23 mouse cellular contexts compared by ENCODE assay signal in the genomic region with DNA sequence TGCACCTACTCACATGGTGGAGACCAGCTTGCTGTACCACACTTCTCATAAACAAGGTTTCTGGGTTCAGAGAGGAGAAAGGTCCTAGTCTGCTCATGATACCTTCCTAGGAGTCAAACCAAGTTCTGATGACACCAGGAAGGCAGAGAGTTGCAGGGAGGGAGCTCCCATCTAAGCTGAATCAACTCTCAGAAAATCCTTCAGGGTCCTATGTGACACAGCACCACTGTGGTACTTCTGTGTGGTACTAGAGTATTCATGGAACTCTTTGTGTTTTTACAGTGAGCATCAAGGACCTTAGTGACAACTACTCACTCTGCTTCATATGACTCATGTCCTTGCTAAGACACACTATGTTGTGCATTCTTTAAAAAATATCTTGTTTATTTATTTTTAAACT. TPM values are rescaled to one million over a fixed set of nuclear protein-coding genes. Genes with fewer than 3 reads are reported as not detected.
DNase-seq lines count a peak whose midpoint lies in the region; ATAC-seq and TF ChIP-seq lines count a peak whose summit lies in the region.
"Had no signal": no experiment of that assay in that cellular context is flagged by ENCODE, and none has a peak within 500 bp of the region (broad histone marks: within the 10 kb centered on the region; RNA-seq: fewer than 3 reads in every experiment).

No protein-coding gene starts in this region.

- H3K4me2 ChIP-seq in lung, postnatal 0 days (replicated peaks; ENCODE audit: low read depth, low read length): no peak overlapping the region

- H3K9me3 ChIP-seq in ES-Bruce4 (replicated peaks; ENCODE audit: control insufficient read depth, insufficient read depth, low read length, poor library complexity, severe bottlenecking): no peaks in the 10 kb centered on the region
- no peaks in the 10 kb centered on the region for H3K9me3 ChIP-seq in lung, postnatal 0 days (ENCODE audit: low read length)
- H3K9me3 ChIP-seq: G1E had no signal

- no peak for TF ChIP-seq EP300 in ES-Bruce4 (IDR thresholded peaks at IDR 0.05; ENCODE audit: insufficient read depth, low read depth, low read length)
- no peak for TF ChIP-seq EP300 in lung, postnatal 0 days (IDR thresholded peaks at IDR 0.05)

- no peak overlapping the region for H3K4me3 ChIP-seq in ES-Bruce4 (ENCODE audit: low read depth, low read length)
- no peak overlapping the region for H3K4me3 ChIP-seq in lung, postnatal 0 days (ENCODE audit: low read depth, low read length)

- intact Hi-C loops in heart, postnatal 14 days (cut with DNase I): loop anchor here (5.0 kb wide), 1 partner anchor 78 kb away; no protein-coding TSS in a partner anchor

- no peak for TF ChIP-seq CTCF in ES-Bruce4 (IDR thresholded peaks at IDR 0.05; ENCODE audit: low read depth, low read length)
- no peak for TF ChIP-seq CTCF in lung, postnatal 0 days (IDR thresholded peaks at IDR 0.05)

- peak overlapping the region; percentile 67 for H3K27ac ChIP-seq in ES-Bruce4 (ENCODE audit: insufficient read depth, low read length)
- H3K27ac ChIP-seq in lung, postnatal 0 days (ENCODE audit: low read length): no peak overlapping the region

- no peak overlapping the region for H3K9ac ChIP-seq in ES-Bruce4 (ENCODE audit: low read depth, poor library complexity, severe bottlenecking)
- H3K9ac ChIP-seq in lung, postnatal 0 days (replicated peaks; ENCODE audit: low read depth): no peak overlapping the region

- H3K27me3 ChIP-seq in ES-Bruce4 (ENCODE audit: control insufficient read depth, insufficient read depth, low read length, poor library complexity, severe bottlenecking): no peaks in the 10 kb centered on the region
- H3K27me3 ChIP-seq in lung, postnatal 0 days (replicated peaks; ENCODE audit: insufficient read depth, low read length): no peaks in the 10 kb centered on the region
- H3K27me3 ChIP-seq: CH12.LX, Patski had no signal

- peak; percentile 32 for DNase-seq in adrenal gland, adult 2 months
- DNase-seq in adrenal gland, postnatal 10 days: no peak
- peak; percentile 48 for DNase-seq in heart, adult 11 months
- DNase-seq in heart, postnatal 14 days: no peak
- peak; percentile 54 for DNase-seq in induced T-regulatory cell, adult 2 months (ENCODE audit: low read depth)
- DNase-seq in lung, postnatal 0 days (ENCODE audit: low spot score): no peak
- DNase-seq in spleen, postnatal 36 days (ENCODE audit: low spot score in 2 of 2): no peak
- DNase-seq: adrenal gland, adult 8-10 months; adrenal gland, postnatal 14 days; adrenal gland, postnatal 25 days; adrenal gland, postnatal 36 days; B cell, adult 2 months; cerebellum, adult 11 months; cerebellum, adult 11-12 months; cerebellum, adult 18-20 months; cerebellum, adult 2 months; cerebellum, adult 8-10 months had no signal

- no peak for ATAC-seq in lung, postnatal 0 days
- ATAC-seq: activated CD4-positive, CD25-positive, alpha-beta regulatory T cell, adult 4 months; CD4-positive, CD25-positive, alpha-beta regulatory T cell, adult 4 months; Patski had no signal

- no peak for TF ChIP-seq POLR2A in ES-Bruce4 (IDR thresholded peaks at IDR 0.05; ENCODE audit: insufficient read depth, low read length)

- H3K4me1 ChIP-seq in ES-Bruce4 (ENCODE audit: control insufficient read depth, insufficient read depth, low read length): no peaks in the 10 kb centered on the region
- H3K4me1 ChIP-seq in lung, postnatal 0 days (ENCODE audit: insufficient read depth, low read depth, low read length): no peaks in the 10 kb centered on the region; the same call in 1 of the 2 replicates

- no peaks in the 10 kb centered on the region for H3K36me3 ChIP-seq in ES-Bruce4 (ENCODE audit: control insufficient read depth, insufficient read depth, low read length, poor library complexity, severe bottlenecking)
- peaks cover 4% of the 10 kb centered on the region; the same call in 1 of the 2 replicates for H3K36me3 ChIP-seq in lung, postnatal 0 days (ENCODE audit: insufficient read depth, low read length)

RNA-seq across cellular contexts. Expression of gene Tars2, which starts 0.7 kb away (rescaled TPM):
- 10 to 100 TPM; 49.6 to 50.3 TPM for total RNA-seq in adrenal gland, adult 2 months (2021)
- polyA plus RNA-seq in adrenal gland, adult 2 months (2012; rRNA removed): 39.6 and 50.2 TPM in 2 replicates
- total RNA-seq in adrenal gland, postnatal 10 days (2021): 10 to 100 TPM; 40.8 to 51.6 TPM
- total RNA-seq in heart, postnatal 14 days (2021): 10 to 100 TPM; 41.6 to 44.4 TPM
- 74.5 and 78.3 TPM in 2 replicates for polyA plus RNA-seq in ES-Bruce4 (2011; ENCODE audit: insufficient read depth, insufficient read length, low read depth, missing spikeins)
- 18.5 and 19.3 TPM in 2 replicates for polyA plus RNA-seq in lung, postnatal 0 days (2015; fragmentation: Nextera tagmentation; extraction: Ambion mirVana)

RNA-seq across cellular contexts. Expression of gene Ecm1, which starts 21.3 kb away (rescaled TPM):
- total RNA-seq in adrenal gland, adult 2 months (2021): 100 to 1,000 TPM; 716 to 736 TPM
- polyA plus RNA-seq in adrenal gland, adult 2 months (2012; rRNA removed): 917 and 1,104 TPM in 2 replicates
- 100 to 1,000 TPM; 139 to 162 TPM for total RNA-seq in adrenal gland, postnatal 10 days (2021)
- total RNA-seq in heart, postnatal 14 days (2021): 10 to 100 TPM; 46.0 to 59.8 TPM
- 9.9 and 17.4 TPM in 2 replicates for polyA plus RNA-seq in ES-Bruce4 (2011; ENCODE audit: insufficient read depth, insufficient read length, low read depth, missing spikeins)
- 94.3 and 107 TPM in 2 replicates for polyA plus RNA-seq in lung, postnatal 0 days (2015; fragmentation: Nextera tagmentation; extraction: Ambion mirVana)

RNA-seq across cellular contexts. Expression of gene Rprd2, which starts 58.0 kb away (rescaled TPM):
- total RNA-seq in adrenal gland, adult 2 months (2021): 10 to 100 TPM; 46.4 to 59.6 TPM
- 6.3 and 8.1 TPM in 2 replicates for polyA plus RNA-seq in adrenal gland, adult 2 months (2012; rRNA removed)
- 10 to 100 TPM; 43.9 to 50.6 TPM for total RNA-seq in adrenal gland, postnatal 10 days (2021)
- total RNA-seq in heart, postnatal 14 days (2021): 10 to 100 TPM; 41.3 to 42.1 TPM
- polyA plus RNA-seq in ES-Bruce4 (2011; ENCODE audit: insufficient read depth, insufficient read length, low read depth, missing spikeins): 51.4 and 58.6 TPM in 2 replicates
- polyA plus RNA-seq in lung, postnatal 0 days (2015; fragmentation: Nextera tagmentation; extraction: Ambion mirVana): 12.9 and 14.0 TPM in 2 replicates

Comparison
In these comparisons a context has a peak if more than half of its experiments do, and no peak if none do; other contexts are left out.
1. DNase-seq: peak in adrenal gland, adult 2 months (single experiment), heart, adult 11 months (single experiment) and induced T-regulatory cell, adult 2 months (single experiment); none in adrenal gland, postnatal 10 days (single experiment), heart, postnatal 14 days (0 of 2), lung, postnatal 0 days (single experiment) and spleen, postnatal 36 days (0 of 2).
2. RNA of gene Ecm1, which starts 21.3 kb away (total RNA-seq): 716 to 736 TPM in adrenal gland, adult 2 months; 139 to 162 TPM in adrenal gland, postnatal 10 days and 46.0 to 59.8 TPM in heart, postnatal 14 days; every median in the first group is over 4 times any median in the second.